Mouse (Mus musculus): Measurements from ENCODE around the gene Islr.

Gene Islr

GRCm38 (mm10) chr9:58196610-58197567 is 7.2 kb downstream of the Islr start:
- no peak for DNase-seq

DNA sequence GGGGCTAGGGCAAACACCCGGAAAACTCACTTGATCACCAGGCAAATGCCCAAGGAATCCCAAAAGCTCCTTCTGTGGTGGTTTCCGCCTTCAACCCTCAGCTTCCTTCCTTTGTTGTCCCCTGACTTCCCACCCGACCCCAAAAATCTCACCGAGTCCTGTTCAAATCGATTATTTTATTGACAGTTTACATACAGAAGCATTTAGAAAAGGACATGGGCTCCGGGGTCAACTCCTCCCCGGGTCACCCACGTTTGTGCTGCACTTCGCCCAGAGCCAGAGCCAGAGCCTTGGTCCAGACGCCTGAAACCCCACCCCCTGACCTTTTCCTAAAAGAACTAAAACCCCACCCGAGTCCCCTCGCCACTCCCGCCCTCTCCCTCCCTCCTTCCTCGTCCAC is 8.0 kb downstream of the Islr start:
- DNase-seq: no peak

GRCm38 (mm10) chr9:58195671-58196070 is 8.4 kb downstream of the Islr start:
- DNase-seq: no peak

- DNase-seq: no peak
Observed at GRCm38 (mm10) chr9:58194222-58194621, 9.9 kb downstream of the Islr start.

DNA sequence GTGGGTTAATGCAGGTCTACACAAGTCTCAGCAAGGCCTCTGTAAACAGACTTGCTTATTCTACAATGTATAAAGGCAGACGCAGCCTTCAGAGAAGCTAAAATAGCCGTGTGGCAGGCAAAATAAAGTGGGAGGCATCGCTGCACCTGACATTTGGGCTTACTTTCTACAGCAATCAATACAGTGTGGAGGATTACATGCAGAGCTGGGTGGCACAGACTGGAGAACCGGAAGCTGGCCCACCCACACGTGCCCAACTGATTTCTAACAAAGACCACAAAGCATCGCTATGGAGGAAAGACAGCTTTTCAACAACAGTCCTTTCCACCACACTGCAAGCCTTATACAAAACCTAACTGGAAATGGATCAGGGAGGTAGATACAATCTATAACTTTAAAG is 19.6 kb downstream of the Islr start:
- no peak for DNase-seq

DNA sequence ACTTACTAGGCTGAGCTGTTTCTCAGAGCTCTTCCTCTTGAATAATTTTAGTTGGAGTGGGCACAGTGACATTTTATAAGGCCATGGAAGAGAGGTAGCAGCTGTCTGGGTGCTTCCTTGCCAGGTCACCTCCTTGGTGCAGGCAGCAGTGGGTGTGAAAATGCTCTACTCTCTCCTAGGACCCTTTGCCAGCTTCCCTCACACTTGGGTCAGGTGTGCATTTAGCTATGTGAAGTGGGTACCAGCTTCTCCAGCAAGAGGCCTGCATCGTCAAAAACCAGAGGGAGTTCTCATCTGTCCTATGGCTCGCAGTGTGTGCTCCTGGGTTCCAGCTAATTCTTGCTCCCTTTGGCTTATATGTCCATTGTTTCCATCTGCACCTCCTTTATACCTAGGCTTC is 24.7 kb downstream of the Islr start:
- DNase-seq: no peak

- no peak for DNase-seq
Observed at GRCm38 (mm10) chr9:58177165-58177564, 26.9 kb downstream of the Islr start.

- no peak for DNase-seq
Observed at GRCm38 (mm10) chr9:58175745-58176487, 28.2 kb downstream of the Islr start.

DNA sequence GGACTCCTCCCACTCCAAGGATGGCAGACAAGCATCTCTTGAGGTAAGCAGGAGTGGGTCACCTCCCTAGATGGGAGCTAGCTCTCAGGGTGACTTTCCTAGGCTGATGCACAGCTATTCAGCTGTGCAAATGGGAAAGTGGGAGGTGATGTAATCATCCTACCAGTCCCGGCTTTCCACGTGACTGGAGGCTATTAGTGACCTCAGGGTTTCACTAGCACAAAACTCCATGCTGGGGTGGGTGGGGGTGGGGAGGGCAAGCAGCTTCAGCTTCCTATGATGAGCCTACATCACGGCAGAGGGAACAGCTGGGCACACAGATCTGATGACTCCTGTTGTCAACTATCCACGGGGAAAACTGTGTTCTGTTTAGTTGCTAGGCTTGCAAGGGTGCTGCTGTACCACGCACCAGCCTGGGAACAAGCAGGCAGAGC is 29.3 kb downstream of the Islr start:
- DNase-seq: no peak

GRCm38 (mm10) chr9:58172863-58173262 is 31.2 kb downstream of the Islr start:
- DNase-seq: no peak

DNA sequence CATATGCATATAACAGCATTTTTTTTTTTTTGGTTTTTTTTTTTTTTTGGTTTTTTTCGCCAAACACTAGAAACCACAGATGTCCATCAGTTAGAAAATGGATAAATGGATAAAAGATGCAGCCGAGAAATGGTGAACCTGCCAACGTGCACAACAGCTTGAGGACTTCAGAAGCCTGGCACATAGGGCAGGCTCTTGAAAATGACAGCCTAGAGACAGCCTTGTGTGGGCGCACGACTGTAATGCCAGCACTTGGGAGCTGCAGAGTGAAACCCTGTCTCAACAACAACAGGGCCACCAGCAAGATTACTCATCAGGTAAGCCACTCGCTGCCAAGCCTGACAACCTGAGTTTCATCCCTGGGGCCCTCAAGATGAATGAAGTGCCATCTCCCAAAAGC is 34.7 kb downstream of the Islr start:
- no peak for DNase-seq

- DNase-seq: no peak
Observed at GRCm38 (mm10) chr9:58168880-58169279, 35.2 kb downstream of the Islr start.

- DNase-seq: no peak
Observed at GRCm38 (mm10) chr9:58165779-58166178, 38.3 kb downstream of the Islr start.

- no peak for DNase-seq
Observed at GRCm38 (mm10) chr9:58163146-58163545, 41.0 kb downstream of the Islr start.

GRCm38 (mm10) chr9:58162173-58162572 is 41.9 kb downstream of the Islr start:
- DNase-seq: no peak

DNA sequence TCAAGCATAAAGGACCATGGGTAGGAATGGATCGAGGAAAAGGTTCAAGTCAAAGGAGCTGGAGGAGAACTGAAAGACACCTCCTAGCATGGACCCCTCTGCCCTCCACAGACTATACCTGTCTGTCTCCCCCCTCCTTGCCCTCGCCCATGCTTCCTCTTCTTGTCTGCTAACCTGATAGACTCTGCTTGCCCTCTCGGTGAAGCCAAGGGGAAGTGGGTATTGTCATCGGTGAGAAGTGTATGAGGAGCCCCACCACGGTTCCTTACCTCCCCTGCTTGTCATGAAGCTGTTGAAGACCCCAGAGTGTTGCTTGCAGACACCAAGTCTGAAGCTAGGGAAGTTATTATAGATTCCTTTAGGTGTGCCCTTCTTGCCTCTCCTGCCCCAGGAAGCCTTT is 43.8 kb downstream of the Islr start:
- DNase-seq: no peak

GRCm38 (mm10) chr9:58159855-58160254 is 44.3 kb downstream of the Islr start:
- no peak for DNase-seq

DNA sequence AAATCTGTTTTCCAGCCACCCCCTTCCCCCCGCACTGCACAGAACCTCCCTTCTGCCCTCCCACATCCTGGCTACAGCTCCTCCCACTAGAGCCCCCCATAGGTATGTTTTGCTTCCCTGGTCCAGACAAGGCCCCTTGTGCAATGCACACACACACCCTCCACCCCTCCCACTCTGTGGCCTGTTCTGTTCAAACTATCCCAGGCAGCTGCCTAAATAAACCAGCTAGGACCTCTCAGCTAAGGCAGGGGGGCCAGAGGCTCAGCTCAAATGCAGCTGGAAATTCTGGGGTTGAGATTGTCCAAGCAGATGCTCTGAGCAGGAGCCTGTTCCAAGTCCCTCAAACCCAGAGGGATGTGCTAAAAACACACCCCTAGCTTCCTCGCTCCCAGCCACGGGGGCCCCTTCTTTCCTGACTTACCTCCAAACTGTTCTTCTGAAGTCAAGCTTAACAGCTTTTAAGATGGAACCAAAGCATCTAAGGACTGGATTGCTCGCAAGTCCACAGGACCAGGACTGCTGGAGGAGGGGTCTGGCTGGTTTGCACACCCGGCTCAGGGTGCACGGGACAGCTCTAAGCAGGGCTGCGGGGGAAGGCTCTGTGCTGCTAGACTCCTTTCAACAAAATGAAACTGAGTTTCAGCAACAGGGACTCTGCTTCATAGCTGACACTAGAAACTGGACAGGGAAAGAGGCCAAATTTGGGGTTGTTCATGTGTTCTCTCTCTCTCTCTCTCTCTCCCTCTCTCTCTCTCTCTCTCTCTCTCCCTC is 45.4 kb downstream of the Islr start:
- peak; percentile 39 for DNase-seq

DNA sequence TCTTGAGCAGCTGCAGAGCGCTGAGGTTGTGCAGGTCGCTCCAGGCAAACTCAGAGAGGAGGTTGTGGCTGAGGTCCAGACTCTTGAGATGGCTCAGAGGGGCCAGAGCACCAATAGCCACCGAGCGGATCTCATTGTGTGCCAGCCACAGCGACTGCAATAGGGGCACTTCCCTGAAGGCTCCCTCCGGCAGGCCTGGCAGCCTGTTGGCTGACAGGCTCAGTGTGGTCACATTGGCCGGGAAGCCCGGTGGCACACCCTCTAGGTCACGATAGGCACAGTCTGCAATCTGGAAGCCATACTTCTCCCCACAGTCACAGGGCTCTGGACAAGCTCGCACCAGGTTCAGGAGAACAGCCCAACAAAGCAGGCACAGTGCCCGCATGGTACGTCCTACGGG is 46.3 kb downstream of the Islr start:
- no peak for DNase-seq

DNA sequence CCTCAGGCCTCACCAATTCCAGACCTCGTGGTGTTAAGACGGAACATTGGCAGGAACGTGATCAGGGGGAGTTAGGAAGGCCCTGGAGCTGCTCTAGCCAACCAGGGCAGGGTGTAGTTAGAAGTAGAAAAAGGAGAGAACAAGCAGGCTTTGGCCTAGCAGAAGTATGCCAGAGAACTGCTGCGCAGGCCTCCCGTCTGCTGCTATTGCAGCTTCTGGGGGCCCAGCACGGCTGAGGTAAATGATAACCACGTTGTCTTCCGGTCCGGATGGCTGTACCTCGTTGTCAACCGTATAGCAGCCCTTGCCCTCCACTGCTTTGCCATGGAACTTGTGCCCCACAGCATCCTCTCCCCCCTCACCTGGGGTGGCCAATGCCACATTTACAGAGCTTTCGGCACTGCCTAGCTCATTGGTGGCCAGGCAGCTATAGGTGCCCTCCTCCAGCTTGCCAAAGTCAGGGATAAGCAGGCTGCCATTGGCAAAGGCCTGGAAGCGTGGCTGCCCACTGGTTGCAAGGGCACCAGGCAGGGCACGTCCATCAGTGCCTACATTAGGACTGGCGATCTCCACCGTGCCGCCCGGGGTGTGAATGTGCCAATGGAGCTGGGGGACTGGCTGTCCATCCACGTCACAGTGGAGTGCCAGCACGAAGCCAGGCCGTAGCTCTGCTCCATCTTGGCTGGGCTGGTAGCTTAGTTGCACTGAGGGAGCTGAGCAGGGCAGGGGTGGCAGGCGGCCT is 47.1 kb downstream of the Islr start:
- DNase-seq: no peak

GRCm38 (mm10) chr9:58155366-58155765 is 48.7 kb downstream of the Islr start:
- DNase-seq: peak; percentile 46

DNA sequence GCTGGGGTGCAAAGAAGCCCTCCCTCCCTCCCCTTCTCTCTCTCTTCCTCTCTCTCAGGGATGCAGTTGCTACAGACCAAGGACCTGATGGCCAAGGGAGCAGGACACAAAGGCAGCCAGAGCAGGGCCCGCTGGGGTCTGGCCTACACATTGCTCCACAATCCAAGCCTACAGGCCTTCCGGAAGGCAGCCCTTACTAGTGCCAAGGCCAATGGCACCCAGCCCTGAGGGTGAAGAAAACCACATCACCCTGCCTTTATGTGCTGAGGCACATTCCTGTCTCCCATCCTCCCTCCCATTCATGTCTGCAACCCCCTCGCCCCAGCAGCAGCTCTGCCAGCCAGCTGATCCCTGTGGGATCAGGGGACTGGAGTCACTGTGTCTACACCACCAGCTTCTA is 51.0 kb downstream of the Islr start:
- DNase-seq: no peak
